Comparison of ENCODE assay signal across 9 mouse cellular contexts in the genomic region with DNA sequence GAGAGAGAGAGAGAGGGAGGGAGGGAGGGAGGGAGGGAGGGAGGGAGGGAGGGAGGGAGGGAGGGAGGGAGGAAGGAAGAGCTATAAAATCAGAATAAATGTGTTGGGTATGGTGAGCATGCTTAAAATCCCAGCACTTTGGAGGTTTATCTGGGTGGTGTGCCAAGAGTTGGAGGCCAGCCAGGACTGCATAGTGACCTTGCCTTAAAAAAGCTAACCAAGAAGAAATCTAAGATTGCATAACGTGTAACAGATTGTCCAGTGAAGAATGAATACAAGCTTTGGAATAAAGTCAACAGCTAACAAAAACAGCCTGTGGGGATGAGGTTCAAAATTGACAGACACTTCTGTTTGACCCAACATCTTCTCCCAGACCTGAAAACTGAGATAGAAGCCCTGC. TPM values are rescaled to one million over a fixed set of nuclear protein-coding genes. Genes with fewer than 3 reads are reported as not detected.
A peak's percentile ranks its signal among the peaks of the same experiment; 100 is the strongest.
DNase-seq lines count a peak whose midpoint lies in the region; ATAC-seq and TF ChIP-seq lines count a peak whose summit lies in the region.
"Had no signal": no experiment of that assay in that cellular context is flagged by ENCODE, and none has a peak within 500 bp of the region (broad histone marks: within the 10 kb centered on the region; RNA-seq: fewer than 3 reads in every experiment).

No protein-coding gene starts in this region.

- H3K27me3 ChIP-seq in hindbrain, postnatal 0 days (ENCODE audit: insufficient read depth, low read length) = no peaks in the 10 kb centered on the region
- 0 out of 2 replicates have a peak, but pooled peaks cover 4% of the 10 kb centered on the region for H3K27me3 ChIP-seq in hindbrain, embryonic 13.5 days
- no peaks in the 10 kb centered on the region for H3K27me3 ChIP-seq in heart, embryonic 15.5 days
- H3K27me3 ChIP-seq in midbrain, embryonic 15.5 days (replicated peaks) = no peaks in the 10 kb centered on the region
- H3K27me3 ChIP-seq in forebrain, embryonic 14.5 days (replicated peaks; ENCODE audit: control insufficient read depth, insufficient read depth, low read length) = no peaks in the 10 kb centered on the region

- no peak overlapping the region for H3K27ac ChIP-seq in hindbrain, postnatal 0 days
- H3K27ac ChIP-seq in hindbrain, embryonic 13.5 days = no peak overlapping the region
- H3K27ac ChIP-seq in brown adipose tissue, adult 24 weeks (replicated peaks; ENCODE audit: low read depth, low read length) = peak overlapping the region; percentile 94
- H3K27ac ChIP-seq in heart, embryonic 15.5 days = peak overlapping the region; percentile 55
- no peak overlapping the region for H3K27ac ChIP-seq in midbrain, embryonic 15.5 days
- no peak overlapping the region for H3K27ac ChIP-seq in forebrain, embryonic 14.5 days (ENCODE audit: low read depth, low read length)

- 34% methylated on average over 1 of the region's 1 CpGs for WGBS in hindbrain, postnatal 0 days
- WGBS in hindbrain, embryonic 13.5 days = 61% methylated on average over 1 of the region's 1 CpGs
- WGBS in heart, embryonic 15.5 days = 14% methylated on average over 1 of the region's 1 CpGs
- WGBS in midbrain, embryonic 15.5 days = 56% methylated on average over 1 of the region's 1 CpGs
- 58% methylated on average over 1 of the region's 1 CpGs for WGBS in forebrain, embryonic 14.5 days

- H3K9ac ChIP-seq in hindbrain, postnatal 0 days (replicated peaks; ENCODE audit: low read length) = no peak overlapping the region
- no peak overlapping the region for H3K9ac ChIP-seq in hindbrain, embryonic 13.5 days
- H3K9ac ChIP-seq in heart, embryonic 15.5 days = no peak overlapping the region
- H3K9ac ChIP-seq in midbrain, embryonic 15.5 days = no peak overlapping the region
- H3K9ac ChIP-seq in forebrain, embryonic 14.5 days (ENCODE audit: low read length) = no peak overlapping the region

- H3K4me1 ChIP-seq in hindbrain, postnatal 0 days (ENCODE audit: insufficient read depth, low read length) = no peaks in the 10 kb centered on the region
- peaks cover 15% of the 10 kb centered on the region for H3K4me1 ChIP-seq in hindbrain, embryonic 13.5 days (replicated peaks)
- H3K4me1 ChIP-seq in brown adipose tissue, adult 24 weeks (ENCODE audit: control insufficient read depth, insufficient read depth, insufficient read length, low read length) = peaks cover 6% of the 10 kb centered on the region
- peaks cover 25% of the 10 kb centered on the region for H3K4me1 ChIP-seq in heart, embryonic 15.5 days (replicated peaks)
- peaks cover 13% of the 10 kb centered on the region for H3K4me1 ChIP-seq in midbrain, embryonic 15.5 days
- peaks cover 6% of the 10 kb centered on the region; the same call in 1 of the 2 replicates for H3K4me1 ChIP-seq in forebrain, embryonic 14.5 days (ENCODE audit: control insufficient read depth, insufficient read depth, low read length)

- ATAC-seq in hindbrain, postnatal 0 days = no peak
- ATAC-seq in hindbrain, embryonic 13.5 days (ENCODE audit: low FRiP score) = no peak
- ATAC-seq in heart, embryonic 15.5 days (replicated peaks; ENCODE audit: insufficient number of reproducible peaks, insufficient read depth, low FRiP score, low read depth) = no peak
- ATAC-seq in activated CD4-positive, CD25-positive, alpha-beta regulatory T cell, adult 4 months = no peak
- no peak for ATAC-seq in midbrain, embryonic 15.5 days (replicated peaks)
- no peak for ATAC-seq in forebrain, embryonic 14.5 days

- no peak overlapping the region for H3K4me3 ChIP-seq in hindbrain, postnatal 0 days (ENCODE audit: low read length)
- H3K4me3 ChIP-seq in hindbrain, embryonic 13.5 days = no peak overlapping the region
- no peak overlapping the region for H3K4me3 ChIP-seq in brown adipose tissue, adult 24 weeks (ENCODE audit: insufficient read depth, low read depth, low read length)
- H3K4me3 ChIP-seq in heart, embryonic 15.5 days = no peak overlapping the region
- H3K4me3 ChIP-seq in midbrain, embryonic 15.5 days = no peak overlapping the region
- H3K4me3 ChIP-seq in forebrain, embryonic 14.5 days (ENCODE audit: low read depth, low read length) = no peak overlapping the region
- H3K4me3 ChIP-seq: erythroblast, embryonic 14.5 days had no signal

- no peak for TF ChIP-seq CTCF in hindbrain, postnatal 0 days (IDR thresholded peaks at IDR 0.05; ENCODE audit: low read depth)

- no peak overlapping the region for H3K4me2 ChIP-seq in hindbrain, postnatal 0 days (ENCODE audit: low read depth, low read length)
- H3K4me2 ChIP-seq in hindbrain, embryonic 13.5 days = no peak overlapping the region
- no peak overlapping the region for H3K4me2 ChIP-seq in heart, embryonic 15.5 days
- H3K4me2 ChIP-seq in midbrain, embryonic 15.5 days = no peak overlapping the region
- H3K4me2 ChIP-seq in forebrain, embryonic 14.5 days (ENCODE audit: low read length) = no peak overlapping the region

- no peaks in the 10 kb centered on the region for H3K36me3 ChIP-seq in hindbrain, postnatal 0 days (ENCODE audit: insufficient read depth, low read length)
- no peaks in the 10 kb centered on the region for H3K36me3 ChIP-seq in hindbrain, embryonic 13.5 days
- H3K36me3 ChIP-seq in heart, embryonic 15.5 days = no peaks in the 10 kb centered on the region
- no peaks in the 10 kb centered on the region for H3K36me3 ChIP-seq in midbrain, embryonic 15.5 days (replicated peaks)
- H3K36me3 ChIP-seq in forebrain, embryonic 14.5 days (ENCODE audit: control insufficient read depth, insufficient read depth, low read length) = no peaks in the 10 kb centered on the region

- peak; percentile 23 for DNase-seq in hindbrain, postnatal 0 days (ENCODE audit: low spot score)
- DNase-seq in lung, postnatal 10 days = peak; percentile 84
- DNase-seq in forebrain, embryonic 14.5 days (ENCODE audit: low spot score) = no peak

- H3K9me3 ChIP-seq in hindbrain, postnatal 0 days (ENCODE audit: low read length) = no peaks in the 10 kb centered on the region
- no peaks in the 10 kb centered on the region for H3K9me3 ChIP-seq in hindbrain, embryonic 13.5 days
- no peaks in the 10 kb centered on the region for H3K9me3 ChIP-seq in heart, embryonic 15.5 days (replicated peaks)
- H3K9me3 ChIP-seq in midbrain, embryonic 15.5 days = no peaks in the 10 kb centered on the region
- H3K9me3 ChIP-seq in forebrain, embryonic 14.5 days (replicated peaks; ENCODE audit: control insufficient read depth, low read length) = no peaks in the 10 kb centered on the region

RNA-seq across cellular contexts. Expression of gene Isoc2b, which starts 7.0 kb away (rescaled TPM):
- 2.2 and 3.1 TPM in 2 replicates for total RNA-seq in hindbrain, postnatal 0 days (2014; rRNA removed)
- polyA plus RNA-seq in hindbrain, postnatal 0 days (2015; fragmentation: Nextera tagmentation; extraction: Ambion mirVana) = 3.5 and 3.7 TPM in 2 replicates
- polyA plus RNA-seq in hindbrain, embryonic 13.5 days (2015; fragmentation: Nextera tagmentation; extraction: Ambion mirVana) = 3.9 and 4.9 TPM in 2 replicates
- 19.1 and 36.2 TPM in 2 replicates for polyA plus RNA-seq in brown adipose tissue, adult 24 weeks (2012; ENCODE audit: insufficient read depth, insufficient read length, missing spikeins)
- 3.0 and 4.8 TPM in 2 replicates for polyA plus RNA-seq in heart, embryonic 15.5 days (2015; fragmentation: Nextera tagmentation; extraction: Ambion mirVana)
- polyA plus RNA-seq in activated CD4-positive, CD25-positive, alpha-beta regulatory T cell, adult 4 months (2017; shearing (Covaris generic)) = 10 to 100 TPM; 34.4 to 50.2 TPM
- polyA plus RNA-seq in midbrain, embryonic 15.5 days (2015; fragmentation: Nextera tagmentation; extraction: Ambion mirVana) = 3.1 and 4.6 TPM in 2 replicates
- 3.3 and 4.3 TPM in 2 replicates for polyA plus RNA-seq in forebrain, embryonic 14.5 days (2014; fragmentation: Nextera tagmentation; extraction: Ambion mirVana)
- polyA plus RNA-seq: erythroblast, embryonic 14.5 days had no signal

RNA-seq across cellular contexts. Expression of gene Isoc2a, which starts 13.9 kb away (rescaled TPM):
- 8.3 and 12.2 TPM in 2 replicates for total RNA-seq in hindbrain, postnatal 0 days (2014; rRNA removed)
- polyA plus RNA-seq in hindbrain, postnatal 0 days (2015; fragmentation: Nextera tagmentation; extraction: Ambion mirVana) = 0.43 and 0.76 TPM in 2 replicates
- 0.75 and 0.78 TPM in 2 replicates for polyA plus RNA-seq in hindbrain, embryonic 13.5 days (2015; fragmentation: Nextera tagmentation; extraction: Ambion mirVana)
- 55.3 and 59.3 TPM in 2 replicates for polyA plus RNA-seq in brown adipose tissue, adult 24 weeks (2012; ENCODE audit: insufficient read depth, insufficient read length, missing spikeins)
- polyA plus RNA-seq in heart, embryonic 15.5 days (2015; fragmentation: Nextera tagmentation; extraction: Ambion mirVana) = 1.3 and 1.6 TPM in 2 replicates
- under 1 TPM; 0.20 to 0.69 TPM for polyA plus RNA-seq in activated CD4-positive, CD25-positive, alpha-beta regulatory T cell, adult 4 months (2017; shearing (Covaris generic))
- 0.54 and 0.57 TPM in 2 replicates for polyA plus RNA-seq in midbrain, embryonic 15.5 days (2015; fragmentation: Nextera tagmentation; extraction: Ambion mirVana)
- polyA plus RNA-seq in forebrain, embryonic 14.5 days (2014; fragmentation: Nextera tagmentation; extraction: Ambion mirVana) = 0.53 and 0.59 TPM in 2 replicates

RNA-seq across cellular contexts. Expression of gene Shisa7, which starts 18.5 kb away (rescaled TPM):
- 46.3 and 49.3 TPM in 2 replicates for total RNA-seq in hindbrain, postnatal 0 days (2014; rRNA removed)
- 5.7 and 6.9 TPM in 2 replicates for polyA plus RNA-seq in hindbrain, postnatal 0 days (2015; fragmentation: Nextera tagmentation; extraction: Ambion mirVana)
- 10.9 and 11.6 TPM in 2 replicates for polyA plus RNA-seq in hindbrain, embryonic 13.5 days (2015; fragmentation: Nextera tagmentation; extraction: Ambion mirVana)
- polyA plus RNA-seq in brown adipose tissue, adult 24 weeks (2012; ENCODE audit: insufficient read depth, insufficient read length, missing spikeins) = 0.40 and 0.42 TPM in 2 replicates
- 0.05 and 0.14 TPM in 2 replicates for polyA plus RNA-seq in heart, embryonic 15.5 days (2015; fragmentation: Nextera tagmentation; extraction: Ambion mirVana)
- polyA plus RNA-seq in activated CD4-positive, CD25-positive, alpha-beta regulatory T cell, adult 4 months (2017; shearing (Covaris generic)) = under 1 TPM in 1 of 2 experiments, not detected in 1; 0.09 TPM
- 15.3 and 16.6 TPM in 2 replicates for polyA plus RNA-seq in midbrain, embryonic 15.5 days (2015; fragmentation: Nextera tagmentation; extraction: Ambion mirVana)
- 5.8 and 7.7 TPM in 2 replicates for polyA plus RNA-seq in forebrain, embryonic 14.5 days (2014; fragmentation: Nextera tagmentation; extraction: Ambion mirVana)
- polyA plus RNA-seq: erythroblast, embryonic 14.5 days had no signal

RNA-seq across cellular contexts. Expression of gene Gm36210, which starts 43.3 kb away (rescaled TPM):
- 0.31 and 3.3 TPM in 2 replicates for total RNA-seq in hindbrain, postnatal 0 days (2014; rRNA removed)
- 0.30 and 0.45 TPM in 2 replicates for polyA plus RNA-seq in hindbrain, postnatal 0 days (2015; fragmentation: Nextera tagmentation; extraction: Ambion mirVana)
- 0.26 and 0.45 TPM in 2 replicates for polyA plus RNA-seq in hindbrain, embryonic 13.5 days (2015; fragmentation: Nextera tagmentation; extraction: Ambion mirVana)
- not detected in 2 replicates for polyA plus RNA-seq in brown adipose tissue, adult 24 weeks (2012; ENCODE audit: insufficient read depth, insufficient read length, missing spikeins)
- not detected in 2 replicates for polyA plus RNA-seq in heart, embryonic 15.5 days (2015; fragmentation: Nextera tagmentation; extraction: Ambion mirVana)
- not detected for polyA plus RNA-seq in activated CD4-positive, CD25-positive, alpha-beta regulatory T cell, adult 4 months (2017; shearing (Covaris generic))
- polyA plus RNA-seq in midbrain, embryonic 15.5 days (2015; fragmentation: Nextera tagmentation; extraction: Ambion mirVana) = 0.40 and 0.65 TPM in 2 replicates
- 0.33 and 0.44 TPM in 2 replicates for polyA plus RNA-seq in forebrain, embryonic 14.5 days (2014; fragmentation: Nextera tagmentation; extraction: Ambion mirVana)
- polyA plus RNA-seq: erythroblast, embryonic 14.5 days had no signal

RNA-seq across cellular contexts. Expression of gene Ube2s, which starts 50.7 kb away (rescaled TPM):
- 264 and 324 TPM in 2 replicates for total RNA-seq in hindbrain, postnatal 0 days (2014; rRNA removed)
- polyA plus RNA-seq in hindbrain, postnatal 0 days (2015; fragmentation: Nextera tagmentation; extraction: Ambion mirVana) = 223 and 233 TPM in 2 replicates
- polyA plus RNA-seq in hindbrain, embryonic 13.5 days (2015; fragmentation: Nextera tagmentation; extraction: Ambion mirVana) = 252 and 267 TPM in 2 replicates
- 64.5 and 67.8 TPM in 2 replicates for polyA plus RNA-seq in brown adipose tissue, adult 24 weeks (2012; ENCODE audit: insufficient read depth, insufficient read length, missing spikeins)
- polyA plus RNA-seq in heart, embryonic 15.5 days (2015; fragmentation: Nextera tagmentation; extraction: Ambion mirVana) = 283 and 347 TPM in 2 replicates
- polyA plus RNA-seq in activated CD4-positive, CD25-positive, alpha-beta regulatory T cell, adult 4 months (2017; shearing (Covaris generic)) = 10 to 100 TPM; 39.3 to 43.6 TPM
- 265 and 288 TPM in 2 replicates for polyA plus RNA-seq in midbrain, embryonic 15.5 days (2015; fragmentation: Nextera tagmentation; extraction: Ambion mirVana)
- 378 and 472 TPM in 2 replicates for polyA plus RNA-seq in forebrain, embryonic 14.5 days (2014; fragmentation: Nextera tagmentation; extraction: Ambion mirVana)

Comparison
In these comparisons a context has a peak if more than half of its experiments do, and no peak if none do; other contexts are left out.
1. H3K27ac ChIP-seq: peak in brown adipose tissue, adult 24 weeks (single experiment) and heart, embryonic 15.5 days (single experiment); none in hindbrain, postnatal 0 days (single experiment), hindbrain, embryonic 13.5 days (single experiment), midbrain, embryonic 15.5 days (single experiment) and forebrain, embryonic 14.5 days (single experiment).
2. RNA of gene Isoc2a, which starts 13.9 kb away (polyA plus RNA-seq): 55.3 to 59.3 TPM in brown adipose tissue, adult 24 weeks; 1.3 to 1.6 TPM in heart, embryonic 15.5 days, 0.75 to 0.78 TPM in hindbrain, embryonic 13.5 days, 0.20 to 0.69 TPM in activated CD4-positive, CD25-positive, alpha-beta regulatory T cell, adult 4 months, 0.54 to 0.57 TPM in midbrain, embryonic 15.5 days, 0.53 to 0.59 TPM in forebrain, embryonic 14.5 days and 0.43 to 0.76 TPM in hindbrain, postnatal 0 days; every median in the first group is over 10 times any median in the second.